Comparison of ENCODE assay signal across 9 mouse cellular contexts in the genomic region with DNA sequence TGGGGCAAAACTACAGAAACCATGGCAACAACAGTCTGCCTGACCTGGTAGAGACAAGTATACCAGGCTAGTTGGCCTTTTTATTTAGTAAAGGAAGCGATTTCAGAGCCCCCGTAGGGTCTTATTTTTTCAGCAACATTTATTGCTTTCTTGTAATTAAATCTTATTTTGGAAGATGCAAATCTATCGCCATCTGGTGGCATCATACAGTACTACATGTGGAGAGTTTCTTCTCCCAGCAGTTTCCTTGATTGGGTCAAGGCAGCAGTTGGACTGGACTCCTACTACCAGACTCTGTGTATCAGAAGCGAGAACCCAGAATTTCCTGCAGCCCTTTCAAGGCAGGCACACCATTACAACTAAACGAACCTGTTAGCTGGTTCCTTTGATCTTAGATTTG. TPM values are rescaled to one million over a fixed set of nuclear protein-coding genes. Genes with fewer than 3 reads are reported as not detected.
A peak's percentile ranks its signal among the peaks of the same experiment; 100 is the strongest.
DNase-seq lines count a peak whose midpoint lies in the region; ATAC-seq and TF ChIP-seq lines count a peak whose summit lies in the region.
"Had no signal": no experiment of that assay in that cellular context is flagged by ENCODE, and none has a peak within 500 bp of the region (broad histone marks: within the 10 kb centered on the region; RNA-seq: fewer than 3 reads in every experiment).

No protein-coding gene starts in this region.

- 15% methylated on average over 5 of the region's 5 CpGs for WGBS in hindbrain, embryonic 11.5 days
- 20% methylated on average over 5 of the region's 5 CpGs for WGBS in hindbrain, embryonic 12.5 days
- WGBS in embryonic facial prominence, embryonic 14.5 days: 14% methylated on average over 5 of the region's 5 CpGs

- no peak overlapping the region for H3K9ac ChIP-seq in hindbrain, embryonic 11.5 days (ENCODE audit: low read depth, low read length)
- H3K9ac ChIP-seq in hindbrain, embryonic 12.5 days: no peak overlapping the region
- H3K9ac ChIP-seq in CH12.LX (ENCODE audit: insufficient read depth, low read depth): no peak overlapping the region
- H3K9ac ChIP-seq in embryonic facial prominence, embryonic 14.5 days (ENCODE audit: low read depth, low read length): no peak overlapping the region

- H3K27ac ChIP-seq in hindbrain, embryonic 11.5 days (ENCODE audit: low read depth, low read length): no peak overlapping the region
- no peak overlapping the region for H3K27ac ChIP-seq in hindbrain, embryonic 12.5 days
- H3K27ac ChIP-seq in CH12.LX (ENCODE audit: insufficient read depth, low read depth): no peak overlapping the region
- no peak overlapping the region for H3K27ac ChIP-seq in embryonic facial prominence, embryonic 14.5 days (replicated peaks; ENCODE audit: low read depth, low read length)

- no peaks in the 10 kb centered on the region for H3K79me2 ChIP-seq in CH12.LX (replicated peaks; ENCODE audit: control insufficient read depth, extremely low read depth, insufficient read depth, poor library complexity, severe bottlenecking)

- no peaks in the 10 kb centered on the region for H3K9me3 ChIP-seq in hindbrain, embryonic 11.5 days (ENCODE audit: control insufficient read depth, low read length)
- H3K9me3 ChIP-seq in hindbrain, embryonic 12.5 days (replicated peaks): no peaks in the 10 kb centered on the region
- H3K9me3 ChIP-seq in CH12.LX (replicated peaks; ENCODE audit: low read length): peaks cover 4% of the 10 kb centered on the region
- H3K9me3 ChIP-seq in embryonic facial prominence, embryonic 14.5 days (ENCODE audit: control insufficient read depth, low read length): no peaks in the 10 kb centered on the region

- ATAC-seq in hindbrain, embryonic 11.5 days (ENCODE audit: low FRiP score): no peak
- no peak for ATAC-seq in hindbrain, embryonic 12.5 days (ENCODE audit: low FRiP score)
- no peak for ATAC-seq in embryonic facial prominence, embryonic 14.5 days (ENCODE audit: low read depth)

- dilution Hi-C loops in CH12.LX (cut with MboI; ENCODE audit: extremely low pct_ligation_motif_present, extremely low pct_unique_long_range_greater_than_20kb, low sequenced_read_pairs): no loop called here

- H3K4me2 ChIP-seq in hindbrain, embryonic 11.5 days (replicated peaks; ENCODE audit: low read depth, low read length): no peak overlapping the region
- no peak overlapping the region for H3K4me2 ChIP-seq in hindbrain, embryonic 12.5 days (replicated peaks)
- no peak overlapping the region for H3K4me2 ChIP-seq in CH12.LX (ENCODE audit: insufficient read depth, low read depth, poor library complexity, severe bottlenecking)
- H3K4me2 ChIP-seq in embryonic facial prominence, embryonic 14.5 days (ENCODE audit: low read depth, low read length): no peak overlapping the region

- H3K27me3 ChIP-seq in hindbrain, embryonic 11.5 days (ENCODE audit: control insufficient read depth, insufficient read depth, low read length): no peaks in the 10 kb centered on the region
- peaks cover 3% of the 10 kb centered on the region; the same call in 1 of the 2 replicates for H3K27me3 ChIP-seq in hindbrain, embryonic 12.5 days
- peaks cover 39% of the 10 kb centered on the region for H3K27me3 ChIP-seq in CH12.LX (replicated peaks)
- no peaks in the 10 kb centered on the region for H3K27me3 ChIP-seq in embryonic facial prominence, embryonic 14.5 days (replicated peaks; ENCODE audit: control insufficient read depth, insufficient read depth, low read length)

- TF ChIP-seq EP300 in CH12.LX (IDR thresholded peaks at IDR 0.05; ENCODE audit: low read length): no peak

- TF ChIP-seq RAD21 in CH12.LX (IDR thresholded peaks at IDR 0.05; ENCODE audit: low read depth, low read length): peak; percentile 69

- peak; percentile 70 for DNase-seq in hindbrain, embryonic 11.5 days (ENCODE audit: low spot score)
- peak; percentile 40 for DNase-seq in CH12.LX (ENCODE audit: extremely low read depth)
- peak; percentile 63 for DNase-seq in adrenal gland, postnatal 14 days
- peak; percentile 62 for DNase-seq in embryonic facial prominence, embryonic 14.5 days (ENCODE audit: low spot score)
- peak; percentile 16 to 45 for DNase-seq in layer of hippocampus, postnatal 36 days
- DNase-seq in retina, embryonic 14.5 days (ENCODE audit: low spot score): peak; percentile 90
- no peak for DNase-seq in yolk sac, embryonic 10.5 days (ENCODE audit: low spot score)

- in situ Hi-C loops in CH12.LX (cut with MboI; ENCODE audit: low pct_ligation_motif_present, low pct_unique_long_range_greater_than_20kb, low sequenced_read_pairs): no loop called here

- no peaks in the 10 kb centered on the region for H3K4me1 ChIP-seq in hindbrain, embryonic 11.5 days (replicated peaks; ENCODE audit: control insufficient read depth, insufficient read depth, low read length)
- H3K4me1 ChIP-seq in hindbrain, embryonic 12.5 days: no peaks in the 10 kb centered on the region
- 0 out of 4 replicates have a peak, but pooled peaks cover 0 to 3% of the 10 kb centered on the region in 2 experiments for H3K4me1 ChIP-seq in CH12.LX (ENCODE audit: control insufficient read depth in 1 of 2, insufficient read depth in 2 of 2)
- no peaks in the 10 kb centered on the region for H3K4me1 ChIP-seq in embryonic facial prominence, embryonic 14.5 days (ENCODE audit: control insufficient read depth, insufficient read depth, low read length)

- H3K4me3 ChIP-seq in hindbrain, embryonic 11.5 days (ENCODE audit: low read depth, low read length): no peak overlapping the region
- no peak overlapping the region for H3K4me3 ChIP-seq in hindbrain, embryonic 12.5 days
- no peak overlapping the region for H3K4me3 ChIP-seq in CH12.LX (replicated peaks in 1 of 3; ENCODE audit: low read depth in 2 of 3, low read length in 2 of 3, poor library complexity in 1 of 3)
- no peak overlapping the region for H3K4me3 ChIP-seq in embryonic facial prominence, embryonic 14.5 days (ENCODE audit: low read depth, low read length)

- no peaks in the 10 kb centered on the region for H3K36me3 ChIP-seq in hindbrain, embryonic 11.5 days (ENCODE audit: control insufficient read depth, insufficient read depth, low read length)
- no peaks in the 10 kb centered on the region for H3K36me3 ChIP-seq in hindbrain, embryonic 12.5 days
- H3K36me3 ChIP-seq in CH12.LX (replicated peaks in 1 of 2; ENCODE audit: control insufficient read depth in 1 of 2, insufficient read depth in 1 of 2, low read length in 1 of 2): no peaks in the 10 kb centered on the region
- H3K36me3 ChIP-seq in embryonic facial prominence, embryonic 14.5 days (ENCODE audit: control insufficient read depth, insufficient read depth, low read length): no peaks in the 10 kb centered on the region

- TF ChIP-seq CTCF in CH12.LX (conservative IDR thresholded peaks at IDR 0.05 in 1 of 2, IDR thresholded peaks at IDR 0.05 in 1 of 2; ENCODE audit: low read depth in 2 of 2, low read length in 2 of 2): peak; percentile 76 to 92

- no peak for TF ChIP-seq POLR2A in CH12.LX (IDR thresholded peaks at IDR 0.05; ENCODE audit: low read depth, low read length)

TF ChIP-seq in CH12.LX, 34 proteins besides CTCF, POLR2A, EP300 and RAD21:
- TF ChIP-seq JUN (IDR thresholded peaks at IDR 0.05; ENCODE audit: insufficient read depth, low read depth, low read length): no peak
- peak; percentile 66 for TF ChIP-seq SMC3 (IDR thresholded peaks at IDR 0.05; ENCODE audit: low read depth, low read length)
TF ChIP-seq in CH12.LX: peak in this region for 1.

RNA-seq across cellular contexts. Expression of gene Oas2, which starts 3.2 kb away (rescaled TPM):
- polyA plus RNA-seq in hindbrain, embryonic 11.5 days (2014; fragmentation: Nextera tagmentation; extraction: Ambion mirVana): 0.13 TPM in 1 of 2 replicates, not detected in the other
- 0.30 TPM in 1 of 2 replicates, not detected in the other for polyA plus RNA-seq in hindbrain, embryonic 12.5 days (2016; fragmentation: Nextera tagmentation; extraction: Ambion mirVana)
- total RNA-seq in CH12.LX (2012; rRNA removed) (not detected in 2 replicates), CH12.LX (2014; rRNA removed) (not detected in 2 replicates)
- polyA plus RNA-seq in CH12.LX (2012; ENCODE audit: insufficient read length, low read depth): not detected in 2 replicates
- 0.08 and 0.30 TPM in 2 replicates for total RNA-seq in adrenal gland, postnatal 14 days (2021)
- polyA plus RNA-seq in embryonic facial prominence, embryonic 14.5 days (2014; fragmentation: Nextera tagmentation; extraction: Ambion mirVana): 0.38 and 0.42 TPM in 2 replicates
- under 1 TPM in 1 of 2 experiments, not detected in 1; 0.30 TPM for total RNA-seq in layer of hippocampus, postnatal 36 days (2021)

RNA-seq across cellular contexts. Expression of gene Oas3, which starts 31.0 kb away (rescaled TPM):
- 0.15 and 0.21 TPM in 2 replicates for polyA plus RNA-seq in hindbrain, embryonic 11.5 days (2014; fragmentation: Nextera tagmentation; extraction: Ambion mirVana)
- 0.22 and 0.23 TPM in 2 replicates for polyA plus RNA-seq in hindbrain, embryonic 12.5 days (2016; fragmentation: Nextera tagmentation; extraction: Ambion mirVana)
- total RNA-seq in CH12.LX (2012; rRNA removed): 0.13 and 0.30 TPM in 2 replicates
- total RNA-seq in CH12.LX (2014; rRNA removed): not detected in 2 replicates
- polyA plus RNA-seq in CH12.LX (2012; ENCODE audit: insufficient read length, low read depth): 0.05 TPM in 1 of 2 replicates, not detected in the other
- 0.22 and 0.41 TPM in 2 replicates for total RNA-seq in adrenal gland, postnatal 14 days (2021)
- 0.35 and 0.45 TPM in 2 replicates for polyA plus RNA-seq in embryonic facial prominence, embryonic 14.5 days (2014; fragmentation: Nextera tagmentation; extraction: Ambion mirVana)
- total RNA-seq in layer of hippocampus, postnatal 36 days (2021): not detected

RNA-seq across cellular contexts. Expression of gene Dtx1, which starts 34.7 kb away (rescaled TPM):
- polyA plus RNA-seq in hindbrain, embryonic 11.5 days (2014; fragmentation: Nextera tagmentation; extraction: Ambion mirVana): 4.6 and 5.0 TPM in 2 replicates
- 23.0 and 25.6 TPM in 2 replicates for polyA plus RNA-seq in hindbrain, embryonic 12.5 days (2016; fragmentation: Nextera tagmentation; extraction: Ambion mirVana)
- total RNA-seq in CH12.LX (2012; rRNA removed) (3.2 and 3.9 TPM in 2 replicates), CH12.LX (2014; rRNA removed) (0.30 and 0.98 TPM in 2 replicates)
- 2.1 and 2.9 TPM in 2 replicates for polyA plus RNA-seq in CH12.LX (2012; ENCODE audit: insufficient read length, low read depth)
- 7.3 and 8.0 TPM in 2 replicates for total RNA-seq in adrenal gland, postnatal 14 days (2021)
- 3.4 and 4.3 TPM in 2 replicates for polyA plus RNA-seq in embryonic facial prominence, embryonic 14.5 days (2014; fragmentation: Nextera tagmentation; extraction: Ambion mirVana)
- total RNA-seq in layer of hippocampus, postnatal 36 days (2021): 10 to 100 TPM; 70.7 TPM

RNA-seq across cellular contexts. Expression of gene Oas1e, which starts 48.9 kb away (rescaled TPM):
- polyA plus RNA-seq in hindbrain, embryonic 11.5 days (2014; fragmentation: Nextera tagmentation; extraction: Ambion mirVana): 0.13 and 0.29 TPM in 2 replicates
- 0.26 and 0.36 TPM in 2 replicates for polyA plus RNA-seq in hindbrain, embryonic 12.5 days (2016; fragmentation: Nextera tagmentation; extraction: Ambion mirVana)
- total RNA-seq in CH12.LX (2012; rRNA removed): not detected in 2 replicates
- total RNA-seq in CH12.LX (2014; rRNA removed): not detected in 2 replicates
- polyA plus RNA-seq in CH12.LX (2012; ENCODE audit: insufficient read length, low read depth): not detected in 2 replicates
- total RNA-seq in adrenal gland, postnatal 14 days (2021): not detected in 2 replicates
- 0.10 TPM in 1 of 2 replicates, not detected in the other for polyA plus RNA-seq in embryonic facial prominence, embryonic 14.5 days (2014; fragmentation: Nextera tagmentation; extraction: Ambion mirVana)
- not detected for total RNA-seq in layer of hippocampus, postnatal 36 days (2021)
- polyA plus RNA-seq: lung, embryonic 16.5 days had no signal
